26 mouse cellular contexts compared by ENCODE assay signal in the genomic region with DNA sequence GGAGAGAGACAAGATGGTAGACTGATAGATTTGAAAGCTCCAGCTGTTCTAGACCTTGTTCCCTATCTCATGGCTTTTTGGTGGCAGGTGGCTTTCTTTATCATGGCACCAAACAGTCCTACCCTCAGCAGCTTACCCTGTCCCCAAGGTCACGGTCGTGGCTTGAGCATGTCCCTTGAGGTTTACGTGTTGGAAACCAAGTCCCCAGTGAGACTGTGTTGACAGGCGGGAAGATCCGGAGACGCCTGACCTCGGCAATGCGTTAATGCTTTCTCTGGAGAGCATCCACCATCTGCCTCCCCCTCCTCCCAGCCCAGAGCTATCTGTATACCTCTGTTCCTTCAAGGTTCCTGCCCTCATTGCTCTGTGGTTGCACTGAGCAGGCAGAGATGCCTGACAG. TPM values are rescaled to one million over a fixed set of nuclear protein-coding genes. Genes with fewer than 3 reads are reported as not detected.
DNase-seq lines count a peak whose midpoint lies in the region; ATAC-seq and TF ChIP-seq lines count a peak whose summit lies in the region.
"Had no signal": no experiment of that assay in that cellular context is flagged by ENCODE, and none has a peak within 500 bp of the region (broad histone marks: within the 10 kb centered on the region; RNA-seq: fewer than 3 reads in every experiment).

No protein-coding gene starts in this region.

- peak; percentile 28; the same call in 1 of the 2 replicates for TF ChIP-seq POLR2A in heart, adult 2 months (IDR thresholded peaks at IDR 0.05; ENCODE audit: insufficient read depth, low read depth, low read length)

- no peak overlapping the region for H3K9ac ChIP-seq in heart, adult 2 months (ENCODE audit: low read depth, low read length)
- H3K9ac ChIP-seq in stomach, embryonic 14.5 days (replicated peaks; ENCODE audit: low read depth, low read length), result no peak overlapping the region
- H3K9ac ChIP-seq in stomach, postnatal 0 days (ENCODE audit: low read length), result no peak overlapping the region
- no peak overlapping the region for H3K9ac ChIP-seq in stomach, embryonic 16.5 days (ENCODE audit: low read length)
- H3K9ac ChIP-seq: forebrain, postnatal 0 days; heart, embryonic 13.5 days; hindbrain, embryonic 13.5 days; limb, embryonic 12.5 days; lung, embryonic 15.5 days; neural tube, embryonic 13.5 days had no signal

- no peak overlapping the region for H3K4me3 ChIP-seq in heart, adult 2 months
- H3K4me3 ChIP-seq in stomach, embryonic 14.5 days (ENCODE audit: low read depth, low read length), result no peak overlapping the region
- H3K4me3 ChIP-seq in stomach, postnatal 0 days (ENCODE audit: low read depth, low read length), result no peak overlapping the region
- no peak overlapping the region for H3K4me3 ChIP-seq in brown adipose tissue, adult 24 weeks (ENCODE audit: insufficient read depth, low read depth, low read length)
- no peak overlapping the region for H3K4me3 ChIP-seq in stomach, embryonic 16.5 days (replicated peaks; ENCODE audit: low read length)
- H3K4me3 ChIP-seq: erythroblast, embryonic 14.5 days; heart, embryonic 13.5 days; hindbrain, embryonic 13.5 days; limb, embryonic 12.5 days; lung, embryonic 15.5 days; neural tube, embryonic 13.5 days had no signal

- no peak overlapping the region for H3K4me2 ChIP-seq in stomach, embryonic 14.5 days (replicated peaks; ENCODE audit: low read depth, low read length)
- H3K4me2 ChIP-seq in stomach, postnatal 0 days (replicated peaks; ENCODE audit: low read depth), result no peak overlapping the region
- H3K4me2 ChIP-seq in stomach, embryonic 16.5 days (ENCODE audit: low read depth, low read length), result no peak overlapping the region
- H3K4me2 ChIP-seq: heart, embryonic 13.5 days; hindbrain, embryonic 13.5 days; limb, embryonic 12.5 days; liver, embryonic 11.5 days; lung, embryonic 15.5 days; midbrain, embryonic 11.5 days; neural tube, embryonic 13.5 days had no signal

- no peak for TF ChIP-seq EP300 in heart, adult 2 months (IDR thresholded peaks at IDR 0.05; ENCODE audit: insufficient read depth, low read depth, low read length)
- no peak for TF ChIP-seq EP300 in stomach, postnatal 0 days (optimal IDR thresholded peaks at IDR 0.05)

- TF ChIP-seq CTCF in heart, adult 2 months (IDR thresholded peaks at IDR 0.05), result no peak
- no peak for TF ChIP-seq CTCF in stomach, postnatal 0 days (IDR thresholded peaks at IDR 0.05; ENCODE audit: low read depth)

- no peaks in the 10 kb centered on the region for H3K27me3 ChIP-seq in heart, adult 2 months (ENCODE audit: control insufficient read depth, insufficient read depth, low read length)
- no peaks in the 10 kb centered on the region for H3K27me3 ChIP-seq in stomach, embryonic 14.5 days (ENCODE audit: control insufficient read depth, insufficient read depth, low read length)
- no peaks in the 10 kb centered on the region for H3K27me3 ChIP-seq in stomach, postnatal 0 days (ENCODE audit: control insufficient read depth, insufficient read depth, low read length)
- no peaks in the 10 kb centered on the region for H3K27me3 ChIP-seq in stomach, embryonic 16.5 days (ENCODE audit: control insufficient read depth, insufficient read depth, low read length)
- H3K27me3 ChIP-seq: heart, embryonic 13.5 days; limb, embryonic 12.5 days; lung, embryonic 15.5 days; neural tube, embryonic 13.5 days; Patski had no signal

- H3K36me3 ChIP-seq in heart, adult 2 months (ENCODE audit: control insufficient read depth, insufficient read depth, low read length), result no peaks in the 10 kb centered on the region
- no peaks in the 10 kb centered on the region for H3K36me3 ChIP-seq in stomach, embryonic 14.5 days (ENCODE audit: control insufficient read depth, insufficient read depth, low read length)
- H3K36me3 ChIP-seq in stomach, postnatal 0 days (ENCODE audit: control insufficient read depth, insufficient read depth, low read length), result no peaks in the 10 kb centered on the region
- H3K36me3 ChIP-seq in stomach, embryonic 16.5 days (ENCODE audit: control insufficient read depth, insufficient read depth, low read length), result no peaks in the 10 kb centered on the region
- H3K36me3 ChIP-seq: G1E; heart, embryonic 13.5 days; hindbrain, embryonic 13.5 days; limb, embryonic 12.5 days; lung, embryonic 15.5 days; neural tube, embryonic 13.5 days had no signal

- peaks cover 1% of the 10 kb centered on the region for H3K4me1 ChIP-seq in heart, adult 2 months (ENCODE audit: control insufficient read depth, insufficient read depth, low read length)
- peaks cover 13% of the 10 kb centered on the region for H3K4me1 ChIP-seq in stomach, embryonic 14.5 days (ENCODE audit: control insufficient read depth, insufficient read depth, low read length)
- H3K4me1 ChIP-seq in stomach, postnatal 0 days (replicated peaks; ENCODE audit: control insufficient read depth, insufficient read depth), result 0 out of 2 replicates have a peak, but pooled peaks cover 3% of the 10 kb centered on the region
- H3K4me1 ChIP-seq in brown adipose tissue, adult 24 weeks (ENCODE audit: control insufficient read depth, insufficient read depth, insufficient read length, low read length), result peaks cover 14% of the 10 kb centered on the region
- peaks cover 19% of the 10 kb centered on the region for H3K4me1 ChIP-seq in stomach, embryonic 16.5 days (ENCODE audit: control insufficient read depth, insufficient read depth, low read length)

- no peak overlapping the region for H3K27ac ChIP-seq in heart, adult 2 months
- peak overlapping the region; percentile 48; the same call in 1 of the 2 replicates for H3K27ac ChIP-seq in stomach, embryonic 14.5 days (ENCODE audit: low read length)
- H3K27ac ChIP-seq in stomach, postnatal 0 days (replicated peaks), result no peak overlapping the region
- H3K27ac ChIP-seq in brown adipose tissue, adult 24 weeks (replicated peaks; ENCODE audit: low read depth, low read length), result peak overlapping the region; percentile 22; the same call in 1 of the 2 replicates
- H3K27ac ChIP-seq in stomach, embryonic 16.5 days (ENCODE audit: low read length), result peak overlapping the region; percentile 38; the same call in 1 of the 2 replicates
- H3K27ac ChIP-seq: heart, embryonic 13.5 days; hindbrain, embryonic 13.5 days; limb, embryonic 12.5 days; lung, embryonic 15.5 days; neural tube, embryonic 13.5 days had no signal

- intact Hi-C loops in heart, adult 2 months (cut with DNase I), result no loop called here
- intact Hi-C loops in heart, postnatal 10 days (cut with DNase I), result no loop called here

- H3K79me2 ChIP-seq in heart, adult 2 months (replicated peaks; ENCODE audit: control insufficient read depth, insufficient read depth, low read length), result no peaks in the 10 kb centered on the region

- WGBS in heart, adult 2 months, result 61% methylated on average over 8 of the region's 8 CpGs
- WGBS in stomach, embryonic 14.5 days, result 65% methylated on average over 8 of the region's 8 CpGs
- 65% methylated on average over 8 of the region's 8 CpGs for WGBS in stomach, postnatal 0 days
- WGBS in stomach, embryonic 16.5 days, result 65% methylated on average over 8 of the region's 8 CpGs

- no peak for DNase-seq in heart, adult 2 months
- no peak for DNase-seq in heart, postnatal 10 days
- no peak for DNase-seq in stomach, postnatal 0 days (ENCODE audit: low spot score)
- DNase-seq in right cerebral cortex, postnatal 10 days (ENCODE audit: low spot score in 2 of 2), result no peak
- DNase-seq in kidney, postnatal 25 days, result no peak
- DNase-seq: cerebellum, adult 11-12 months; cerebellum, adult 9-11 months; forebrain, postnatal 0 days; gastrocnemius, postnatal 10 days; heart, postnatal 14 days; kidney, adult 11 months; kidney, postnatal 14 days; right cerebral cortex, postnatal 14 days had no signal

- ATAC-seq in stomach, embryonic 14.5 days (ENCODE audit: insufficient number of reproducible peaks, insufficient read depth, low FRiP score, low read depth), result no peak
- no peak for ATAC-seq in stomach, postnatal 0 days (ENCODE audit: low FRiP score, low TSS enrichment)
- no peak for ATAC-seq in stomach, embryonic 16.5 days (ENCODE audit: insufficient read depth, low FRiP score)
- ATAC-seq: forebrain, postnatal 0 days; Patski had no signal

- no peaks in the 10 kb centered on the region for H3K9me3 ChIP-seq in stomach, embryonic 14.5 days (ENCODE audit: control insufficient read depth, low read depth, low read length)
- no peaks in the 10 kb centered on the region for H3K9me3 ChIP-seq in stomach, postnatal 0 days (ENCODE audit: control insufficient read depth, low read length)
- no peaks in the 10 kb centered on the region for H3K9me3 ChIP-seq in stomach, embryonic 16.5 days (replicated peaks; ENCODE audit: control insufficient read depth, low read length)
- H3K9me3 ChIP-seq: G1E; heart, embryonic 13.5 days; hindbrain, embryonic 13.5 days; limb, embryonic 12.5 days; lung, embryonic 15.5 days; neural tube, embryonic 13.5 days had no signal

RNA-seq across cellular contexts. Expression of a gene that starts 4.9 kb away (rescaled TPM):
- 10 to 100 TPM; 59.3 to 84.2 TPM for total RNA-seq in heart, adult 2 months (2021)
- 80.5 and 93.2 TPM in 2 replicates for polyA plus RNA-seq in heart, adult 2 months (2012; rRNA removed)
- 10 to 100 TPM; 35.4 to 70.2 TPM for total RNA-seq in heart, postnatal 10 days (2021)
- polyA plus RNA-seq in stomach, embryonic 14.5 days (2014; fragmentation: Nextera tagmentation; extraction: Ambion mirVana), result 10.3 and 10.4 TPM in 2 replicates
- polyA plus RNA-seq in stomach, postnatal 0 days (2015; fragmentation: Nextera tagmentation; extraction: Ambion mirVana), result 25.1 and 25.9 TPM in 2 replicates
- polyA plus RNA-seq in brown adipose tissue, adult 24 weeks (2012; ENCODE audit: insufficient read depth, insufficient read length, missing spikeins), result 20.9 and 25.8 TPM in 2 replicates
- 17.4 and 18.5 TPM in 2 replicates for polyA plus RNA-seq in stomach, embryonic 16.5 days (2015; fragmentation: Nextera tagmentation; extraction: Ambion mirVana)

RNA-seq across cellular contexts. Expression of a gene that starts 55.4 kb away (rescaled TPM):
- total RNA-seq in heart, adult 2 months (2021), result 10 to 100 TPM; 13.9 to 14.8 TPM
- polyA plus RNA-seq in heart, adult 2 months (2012; rRNA removed), result 5.9 and 9.9 TPM in 2 replicates
- 10 to 100 TPM; 25.3 to 27.9 TPM for total RNA-seq in heart, postnatal 10 days (2021)
- 17.6 and 19.2 TPM in 2 replicates for polyA plus RNA-seq in stomach, embryonic 14.5 days (2014; fragmentation: Nextera tagmentation; extraction: Ambion mirVana)
- polyA plus RNA-seq in stomach, postnatal 0 days (2015; fragmentation: Nextera tagmentation; extraction: Ambion mirVana), result 7.9 and 10.5 TPM in 2 replicates
- polyA plus RNA-seq in brown adipose tissue, adult 24 weeks (2012; ENCODE audit: insufficient read depth, insufficient read length, missing spikeins), result 6.8 and 9.7 TPM in 2 replicates
- 9.5 and 10.9 TPM in 2 replicates for polyA plus RNA-seq in stomach, embryonic 16.5 days (2015; fragmentation: Nextera tagmentation; extraction: Ambion mirVana)

Comparison
In these comparisons a context has a peak if more than half of its experiments do, and no peak if none do; other contexts are left out.
1. H3K27ac ChIP-seq: peak in stomach, embryonic 14.5 days (single experiment), brown adipose tissue, adult 24 weeks (single experiment) and stomach, embryonic 16.5 days (single experiment); none in heart, adult 2 months (single experiment) and stomach, postnatal 0 days (single experiment).